Mouse (Mus musculus): ENCODE data around the gene Ptgfrn. TPM values are rescaled to one million over a fixed set of nuclear protein-coding genes. Genes with fewer than 3 reads are reported as not detected.

Ptgfrn gene
- total and polyA plus RNA-seq, 3 experiments: not detected

DNA sequence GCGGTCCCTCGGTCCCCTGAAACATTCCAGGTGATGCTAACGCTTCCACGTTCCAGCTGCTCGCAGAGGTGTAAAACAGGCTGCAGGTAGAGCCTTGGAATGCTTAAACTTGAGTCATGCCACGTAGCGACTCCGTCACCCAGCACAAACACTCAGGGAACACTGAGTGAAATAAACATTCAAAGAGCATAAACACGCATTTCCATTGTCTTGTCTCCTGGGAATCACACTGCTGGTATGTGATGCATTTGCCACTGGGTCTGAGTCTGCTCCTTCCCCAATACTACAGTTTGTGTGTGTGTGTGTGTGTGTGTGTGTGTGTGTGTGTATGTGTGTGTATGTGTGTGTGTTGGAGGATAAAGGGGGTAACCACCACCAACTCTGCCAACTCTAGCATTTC is 5.2 kb downstream of the Ptgfrn start:
- in situ Hi-C loops (cut with MboI; ENCODE audit: low pct_ligation_motif_present, low pct_unique_long_range_greater_than_20kb, low sequenced_read_pairs) (no loop called here), dilution Hi-C loops (cut with MboI; ENCODE audit: extremely low pct_ligation_motif_present, extremely low pct_unique_long_range_greater_than_20kb, low sequenced_read_pairs) (no loop called here)
- H3K4me3 ChIP-seq (replicated peaks in 1 of 3; ENCODE audit: low read depth in 2 of 3, low read length in 2 of 3, poor library complexity in 1 of 3): no peak overlapping the region
- H3K36me3 ChIP-seq (replicated peaks in 1 of 2; ENCODE audit: control insufficient read depth in 1 of 2, insufficient read depth in 1 of 2, low read length in 1 of 2): no peaks in the 10 kb centered on the region
- no peaks in the 10 kb centered on the region for H3K79me2 ChIP-seq (replicated peaks; ENCODE audit: control insufficient read depth, extremely low read depth, insufficient read depth, poor library complexity, severe bottlenecking)
- no peaks in the 10 kb centered on the region for H3K27me3 ChIP-seq (replicated peaks)
- no peak overlapping the region for H3K9ac ChIP-seq (ENCODE audit: insufficient read depth, low read depth)
- no peak overlapping the region for H3K27ac ChIP-seq (ENCODE audit: insufficient read depth, low read depth)
- H3K4me2 ChIP-seq (ENCODE audit: insufficient read depth, low read depth, poor library complexity, severe bottlenecking): no peak overlapping the region
- no peaks in the 10 kb centered on the region for H3K9me3 ChIP-seq (replicated peaks; ENCODE audit: low read length)
- no peak for DNase-seq (ENCODE audit: extremely low read depth)
- no peaks in the 10 kb centered on the region for H3K4me1 ChIP-seq (ENCODE audit: control insufficient read depth in 1 of 2, insufficient read depth in 2 of 2)
- TF ChIP-seq GABPA (IDR thresholded peaks at IDR 0.05; ENCODE audit: insufficient replicate concordance, low read depth, low read length) (no peak), TCF12 (IDR thresholded peaks at IDR 0.05; ENCODE audit: low read depth, low read length) (no peak), MAX (IDR thresholded peaks at IDR 0.05; ENCODE audit: low read length) (no peak), IRF4 (IDR thresholded peaks at IDR 0.05; ENCODE audit: low read depth, low read length) (no peak), JUN (IDR thresholded peaks at IDR 0.05; ENCODE audit: insufficient read depth, low read depth, low read length) (no peak), NELFE (IDR thresholded peaks at IDR 0.05; ENCODE audit: low read depth, low read length) (no peak), TBP (conservative IDR thresholded peaks at IDR 0.05; ENCODE audit: low read depth, low read length) (no peak), SMC3 (IDR thresholded peaks at IDR 0.05; ENCODE audit: low read depth, low read length) (no peak), RCOR1 (conservative IDR thresholded peaks at IDR 0.05; ENCODE audit: low read depth, low read length) (no peak), EP300 (IDR thresholded peaks at IDR 0.05; ENCODE audit: low read length) (no peak), KAT2A (IDR thresholded peaks at IDR 0.05; ENCODE audit: insufficient replicate concordance, low read length) (no peak)

DNA sequence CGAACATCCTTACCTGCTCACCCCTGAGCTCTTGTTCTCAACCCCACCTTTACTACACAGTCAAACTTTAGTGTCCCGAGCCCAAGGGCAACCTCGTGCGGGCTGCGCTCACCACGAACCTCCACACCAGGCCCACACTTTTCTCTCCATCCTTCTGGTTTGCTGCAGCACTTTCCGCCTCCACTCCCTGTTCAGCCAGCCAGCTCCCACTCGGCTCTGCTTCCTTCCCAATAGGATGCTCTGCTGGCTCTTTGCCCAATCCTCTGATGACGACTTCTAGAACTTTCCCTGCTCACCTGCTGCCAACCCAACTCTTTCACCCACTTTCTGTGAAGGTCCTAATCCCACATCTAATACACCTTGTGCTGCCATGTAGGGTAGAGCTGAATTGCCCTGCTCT is 6.3 kb downstream of the Ptgfrn start:
- no peaks in the 10 kb centered on the region for H3K36me3 ChIP-seq (replicated peaks in 1 of 2; ENCODE audit: control insufficient read depth in 1 of 2, insufficient read depth in 1 of 2, low read length in 1 of 2)
- H3K4me3 ChIP-seq (replicated peaks in 1 of 3; ENCODE audit: low read depth in 2 of 3, low read length in 2 of 3, poor library complexity in 1 of 3): no peak overlapping the region
- no peaks in the 10 kb centered on the region for H3K4me1 ChIP-seq (ENCODE audit: control insufficient read depth in 1 of 2, insufficient read depth in 2 of 2)
- dilution Hi-C loops (cut with MboI; ENCODE audit: extremely low pct_ligation_motif_present, extremely low pct_unique_long_range_greater_than_20kb, low sequenced_read_pairs) (no loop called here), in situ Hi-C loops (cut with MboI; ENCODE audit: low pct_ligation_motif_present, low pct_unique_long_range_greater_than_20kb, low sequenced_read_pairs) (no loop called here)
- no peaks in the 10 kb centered on the region for H3K27me3 ChIP-seq (replicated peaks)
- no peak overlapping the region for H3K4me2 ChIP-seq (ENCODE audit: insufficient read depth, low read depth, poor library complexity, severe bottlenecking)
- DNase-seq (ENCODE audit: extremely low read depth): no peak
- H3K79me2 ChIP-seq (replicated peaks; ENCODE audit: control insufficient read depth, extremely low read depth, insufficient read depth, poor library complexity, severe bottlenecking): no peaks in the 10 kb centered on the region
- H3K9me3 ChIP-seq (replicated peaks; ENCODE audit: low read length): no peaks in the 10 kb centered on the region
- no peak overlapping the region for H3K9ac ChIP-seq (ENCODE audit: insufficient read depth, low read depth)
- TF ChIP-seq ZKSCAN1 (IDR thresholded peaks at IDR 0.05; ENCODE audit: borderline replicate concordance, low read depth, low read length) (no peak), SIN3A (IDR thresholded peaks at IDR 0.05; ENCODE audit: low read length) (no peak), GABPA (IDR thresholded peaks at IDR 0.05; ENCODE audit: insufficient replicate concordance, low read depth, low read length) (no peak), SMC3 (IDR thresholded peaks at IDR 0.05; ENCODE audit: low read depth, low read length) (no peak), POLR2AphosphoS2 (IDR thresholded peaks at IDR 0.05; ENCODE audit: low read depth, low read length) (no peak), ZC3H11A (IDR thresholded peaks at IDR 0.05; ENCODE audit: low read depth, low read length) (no peak), CTCF (conservative IDR thresholded peaks at IDR 0.05 in 1 of 2, IDR thresholded peaks at IDR 0.05 in 1 of 2; ENCODE audit: low read depth in 2 of 2, low read length in 2 of 2) (no peak), RAD21 (IDR thresholded peaks at IDR 0.05; ENCODE audit: low read depth, low read length) (no peak), MAZ (IDR thresholded peaks at IDR 0.05; ENCODE audit: low read depth, low read length) (no peak), JUN (IDR thresholded peaks at IDR 0.05; ENCODE audit: insufficient read depth, low read depth, low read length) (no peak), NRF1 (IDR thresholded peaks at IDR 0.05; ENCODE audit: low read depth, low read length) (no peak), MAFK (IDR thresholded peaks at IDR 0.05; ENCODE audit: insufficient replicate concordance, low read length) (no peak), ZNF384 (IDR thresholded peaks at IDR 0.05; ENCODE audit: low read depth, low read length) (no peak), BHLHE40 (IDR thresholded peaks at IDR 0.05; ENCODE audit: low read depth, low read length) (no peak), MAX (IDR thresholded peaks at IDR 0.05; ENCODE audit: low read length) (no peak)
- no peak overlapping the region for H3K27ac ChIP-seq (ENCODE audit: insufficient read depth, low read depth)
